Mouse (Mus musculus) testis, adult 2 months (tissue): ENCODE measurements around the gene Antxr1.
A peak's percentile ranks its signal among the peaks of the same experiment; 100 is the strongest.

Source experiments
- CTCF ChIP-seq: fragments of 200-500 bp; IDR thresholded peaks from 2 replicates; pipeline ENCODE4 v1.5.1; 2012; ENCODE audit warnings: low read depth, mild to moderate bottlenecking, inconsistent platforms, low read length, moderate library complexity; ENCODE audit not compliant: control insufficient read depth, insufficient read depth, insufficient replicate concordance
- POLR2A ChIP-seq: fragments of 200-500 bp; IDR thresholded peaks from 2 replicates; pipeline ENCODE4 v1.6.1; 2012; ENCODE audit warnings: low read depth, mild to moderate bottlenecking, inconsistent platforms, low read length, moderate library complexity; ENCODE audit not compliant: control insufficient read depth

- TF ChIP-seq CTCF = peak; percentile 87; the same call in 1 of the 2 replicates
- TF ChIP-seq POLR2A = no peak
Measured at GRCm38 (mm10) chr6:87120661-87121060, 215.0 kb downstream of the Antxr1 start.
